Mouse (Mus musculus) stomach, postnatal 0 days (tissue): Measurements from ENCODE around the gene Klk12.

ENCODE experiments used
- CTCF ChIP-seq: IDR thresholded peaks from 2 replicates; pipeline ENCODE4 v1.5.1; 2016; ENCODE audit warnings: antibody characterized with exemption, low read depth, mild to moderate bottlenecking, moderate library complexity
- EP300 ChIP-seq: optimal IDR thresholded peaks from 2 replicates; pipeline ENCODE3; 2016; ENCODE audit warnings: antibody characterized with exemption

DNA sequence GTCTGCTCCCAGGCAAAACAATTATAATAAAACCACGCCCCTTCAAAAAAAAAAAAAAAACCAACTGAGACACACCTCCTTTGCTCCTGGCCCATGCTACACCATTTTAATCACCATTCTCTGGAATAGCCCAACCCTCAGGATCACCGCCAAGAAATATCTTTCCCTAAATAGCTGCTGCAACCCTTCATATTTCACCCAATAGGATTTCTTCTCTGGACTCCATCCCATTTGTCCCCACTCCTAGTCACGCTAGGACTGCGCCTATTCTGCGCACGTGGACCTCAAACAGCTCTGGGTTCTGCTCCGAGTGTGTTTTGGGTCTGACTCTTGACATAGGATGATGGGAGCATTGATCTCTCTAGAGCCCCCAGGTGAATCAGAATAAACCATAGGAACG lies 27.7 kb downstream of the Klk12 start:
- TF ChIP-seq EP300 (no peak), CTCF (no peak)
